Mouse (Mus musculus) left cerebral cortex, postnatal 4 days (tissue): ENCODE data around the gene Plekhg6. TPM values are rescaled to one million over a fixed set of nuclear protein-coding genes. Genes with fewer than 3 reads are reported as not detected.

Source experiments
- DNase-seq: peaks from one replicate; pipeline ENCODE4 v3.0.0-alpha.2; 2022
- intact Hi-C: fragments of 180-260 bp; cut with DNase I; formaldehyde crosslinking; loops from one replicate; pipeline ENCODE4 v1.15.1; 2025
- total RNA-seq, 2 experiments: library from RNA; stranded (reverse); gene quantifications; 2 replicates each; pipeline ENCODE4 v1.2.3; 2021

Plekhg6 gene
- total RNA-seq, 2 experiments from 2014 or later: not detected

DNA sequence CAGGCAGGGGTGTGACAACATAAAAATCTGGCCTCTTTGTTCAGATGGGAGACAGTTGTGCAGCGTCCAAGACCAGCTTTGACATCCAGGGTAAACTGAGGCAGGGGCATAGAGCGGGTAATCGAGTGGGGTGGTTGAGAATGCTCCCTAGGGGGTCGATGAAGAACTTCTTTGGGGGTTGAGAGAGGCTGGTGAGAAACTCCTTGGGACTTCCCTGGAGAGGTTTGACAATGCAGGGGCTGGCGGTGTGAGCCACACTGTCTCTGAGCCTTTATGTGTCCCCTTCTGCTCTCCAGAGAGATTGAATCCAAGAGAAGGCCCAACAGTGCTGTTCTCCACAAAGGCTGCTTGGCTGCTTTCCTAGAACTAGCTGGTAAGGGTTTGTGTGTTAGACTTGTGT, 9.3 kb upstream of the Plekhg6 start:
- intact Hi-C loops: no loop called here
- DNase-seq: no peak

DNA sequence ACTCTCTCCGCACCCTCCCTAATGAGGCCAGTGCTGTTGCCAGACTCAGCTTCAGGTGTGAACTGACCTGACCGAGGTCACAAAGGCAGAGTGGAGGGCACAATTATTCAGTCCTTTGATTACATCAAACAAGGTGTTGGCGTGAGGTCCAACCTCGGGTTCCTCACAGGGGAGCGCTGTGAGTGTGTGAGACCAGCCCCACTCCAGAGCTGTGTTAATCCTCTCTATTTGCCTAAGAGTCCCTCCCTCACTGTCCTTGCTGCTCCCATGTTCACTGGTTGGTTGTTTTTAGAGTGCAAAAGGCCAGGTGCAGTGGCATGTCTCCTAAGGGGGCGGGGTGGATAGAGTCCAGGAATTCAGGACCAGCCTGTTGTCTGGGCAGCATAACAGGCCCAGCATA, 5.5 kb upstream of the Plekhg6 start:
- no peak for DNase-seq
- intact Hi-C loops: no loop called here

DNA sequence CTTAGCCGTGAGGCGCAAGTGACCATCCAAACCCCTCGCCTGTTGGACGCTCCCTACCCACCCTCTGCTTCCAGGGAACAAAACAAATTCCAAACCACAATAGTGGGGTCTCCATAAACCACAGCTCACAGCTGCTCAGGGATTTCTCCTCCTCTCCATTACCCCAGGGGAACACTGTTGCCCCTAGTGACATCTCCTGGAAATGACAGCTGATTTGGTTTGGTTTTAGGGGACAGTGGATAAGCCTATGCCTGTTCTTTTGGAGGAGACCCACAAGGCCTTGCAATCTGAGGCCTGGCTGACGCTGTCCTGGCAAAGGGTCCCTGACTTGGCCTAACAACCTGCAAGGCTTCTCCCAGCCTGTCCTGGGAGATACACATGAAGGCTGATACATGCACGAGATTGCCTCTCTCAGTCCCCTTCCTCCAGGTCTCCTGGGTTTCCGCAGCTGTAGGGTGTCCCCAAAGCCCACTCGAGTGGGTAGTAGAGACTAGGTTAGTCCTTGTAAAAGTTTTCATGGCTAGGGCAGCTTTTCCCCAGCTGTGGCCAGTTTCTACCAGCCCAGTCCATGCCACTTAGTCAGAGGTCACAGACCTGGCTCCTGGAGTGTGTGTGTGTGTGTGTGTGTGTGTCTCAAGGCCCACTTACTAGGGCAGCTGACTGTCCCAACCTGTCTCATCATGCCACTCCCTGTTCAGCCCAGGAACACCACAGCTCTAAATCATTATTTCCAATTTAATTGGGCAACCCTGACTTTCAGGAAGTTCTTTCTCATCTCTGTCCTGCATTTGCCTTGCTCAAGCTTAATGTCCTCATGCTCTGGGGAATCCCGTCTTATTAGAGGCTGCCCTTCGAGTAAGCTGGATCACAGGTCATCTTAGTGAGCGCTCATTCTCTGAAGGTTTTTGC, 4.7 kb upstream of the Plekhg6 start:
- intact Hi-C loops: no loop called here
- no peak for DNase-seq

DNA sequence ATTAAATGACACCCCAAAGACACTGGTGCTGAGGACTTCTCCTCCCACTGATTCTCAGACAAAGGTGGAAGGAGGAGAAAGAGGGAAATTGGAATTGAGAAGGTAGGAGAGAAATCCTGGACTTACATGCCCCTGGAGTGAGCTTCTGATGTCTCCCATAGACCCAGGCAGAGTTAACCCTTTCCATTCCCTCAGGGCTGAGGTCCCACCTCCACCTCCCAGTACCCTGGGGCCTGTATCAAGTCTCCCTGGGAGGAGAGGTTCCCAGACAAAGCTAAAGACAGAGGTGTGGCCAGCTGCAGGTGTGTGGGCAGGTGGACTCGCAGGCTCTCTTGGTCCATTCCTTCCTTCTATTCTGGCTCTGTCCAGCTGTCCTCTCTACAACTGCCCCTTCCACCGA, 1.4 kb upstream of the Plekhg6 start:
- intact Hi-C loops: no loop called here
- no peak for DNase-seq

DNA sequence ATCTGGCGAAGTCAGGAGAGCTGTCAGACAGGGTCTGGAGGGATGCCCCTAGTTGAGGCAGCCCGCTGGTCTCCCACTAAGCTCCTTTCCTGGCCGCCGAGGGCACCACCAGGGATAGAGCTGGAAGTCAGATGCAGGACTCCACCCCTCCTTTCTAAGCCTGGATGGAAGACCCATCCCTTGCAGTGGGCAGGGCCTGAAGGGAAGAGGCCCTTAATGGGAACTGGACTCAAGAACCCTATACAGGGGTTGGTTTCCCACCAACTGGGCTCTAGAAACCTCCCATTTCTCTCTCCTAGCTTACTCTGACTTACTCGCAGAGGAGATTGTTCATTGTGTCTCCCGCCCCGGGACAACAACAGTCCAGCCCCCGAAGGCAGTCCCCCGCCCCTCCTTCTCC, 812 bp downstream of the Plekhg6 start:
- no peak for DNase-seq
- intact Hi-C loops: no loop called here

DNA sequence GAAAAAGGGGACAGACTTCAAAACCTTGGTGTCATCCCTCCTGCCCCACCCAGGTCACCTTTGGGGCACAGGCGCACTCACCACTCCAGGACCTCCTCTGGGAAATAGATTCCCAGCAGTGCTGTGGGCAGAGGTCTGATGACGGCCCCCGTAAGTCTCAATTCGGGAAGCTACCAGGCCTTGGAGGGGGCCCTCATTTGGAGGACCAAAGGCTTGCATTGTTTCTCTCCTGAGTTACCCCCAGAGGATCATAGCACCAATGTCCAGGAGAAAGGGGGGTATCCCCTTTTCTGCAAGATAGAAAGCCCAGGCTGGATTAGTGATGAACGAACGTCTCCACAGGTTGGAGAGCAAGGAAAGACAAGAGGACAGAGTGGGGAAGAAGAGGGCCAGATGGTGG, 2.0 kb downstream of the Plekhg6 start:
- no peak for DNase-seq
- intact Hi-C loops: no loop called here

DNA sequence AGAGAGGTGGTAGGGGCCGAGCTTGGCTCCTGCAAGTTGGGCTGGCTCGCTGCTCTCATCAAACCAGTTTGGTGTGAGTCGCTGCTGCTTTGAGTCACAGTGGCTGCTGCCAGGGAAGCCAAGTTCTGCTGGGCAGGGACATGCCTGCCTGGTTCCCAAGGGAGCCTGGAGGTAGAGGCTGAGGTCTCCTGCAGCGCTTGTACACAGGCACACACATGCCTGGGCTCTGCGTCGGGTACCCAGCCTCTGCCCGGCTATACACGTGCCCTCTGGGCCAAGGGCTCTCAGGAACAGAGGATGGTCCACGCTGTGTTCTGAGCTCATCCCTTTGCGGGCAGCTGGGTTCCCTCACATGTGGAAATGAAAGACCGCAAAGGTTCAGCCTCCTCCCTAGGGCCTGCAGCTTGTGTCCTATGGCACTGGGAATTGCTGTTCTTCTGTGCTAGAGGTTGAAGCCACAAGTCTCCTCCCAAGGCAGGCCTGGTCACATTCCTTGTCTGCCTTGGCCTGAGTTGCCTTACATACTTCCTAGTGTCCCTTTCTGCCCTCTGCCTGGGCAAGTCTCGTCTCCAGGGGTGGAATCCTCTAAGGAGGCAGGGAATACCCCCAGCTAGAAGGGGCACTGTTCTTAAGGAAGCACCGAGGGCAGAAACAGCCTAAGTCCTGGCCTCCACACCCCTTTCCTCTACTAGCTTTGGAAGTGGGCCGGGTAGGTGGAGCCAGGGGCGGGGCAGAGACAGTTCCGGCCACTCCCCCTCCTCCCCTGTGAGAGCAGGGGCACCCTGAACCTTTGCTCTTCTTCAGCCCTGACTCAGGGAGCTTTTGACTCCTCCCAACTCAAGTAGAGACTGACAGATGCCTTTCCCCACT, 2.8 kb downstream of the Plekhg6 start:
- no peak for DNase-seq
- intact Hi-C loops: no loop called here

DNA sequence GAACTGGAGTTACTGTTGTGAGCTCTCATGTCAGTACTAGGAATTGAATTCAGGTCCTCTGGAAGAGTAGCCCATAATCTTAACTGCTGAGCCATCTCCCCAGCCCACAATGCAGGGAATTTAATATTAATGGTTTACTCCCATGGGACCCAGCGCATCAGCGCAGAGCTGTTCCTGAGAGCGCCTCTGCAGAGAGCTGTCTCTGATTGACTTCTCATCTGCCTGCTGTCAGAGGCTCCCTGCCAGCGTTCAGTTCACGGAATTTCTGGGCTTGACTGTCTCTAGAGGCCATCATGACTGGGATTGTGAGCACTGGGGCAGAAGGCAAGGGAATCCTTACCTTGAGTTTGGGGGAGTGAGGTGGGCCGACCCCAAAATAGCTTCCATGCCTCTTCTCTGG, 3.6 kb downstream of the Plekhg6 start:
- no peak for DNase-seq
- intact Hi-C loops: no loop called here

DNA sequence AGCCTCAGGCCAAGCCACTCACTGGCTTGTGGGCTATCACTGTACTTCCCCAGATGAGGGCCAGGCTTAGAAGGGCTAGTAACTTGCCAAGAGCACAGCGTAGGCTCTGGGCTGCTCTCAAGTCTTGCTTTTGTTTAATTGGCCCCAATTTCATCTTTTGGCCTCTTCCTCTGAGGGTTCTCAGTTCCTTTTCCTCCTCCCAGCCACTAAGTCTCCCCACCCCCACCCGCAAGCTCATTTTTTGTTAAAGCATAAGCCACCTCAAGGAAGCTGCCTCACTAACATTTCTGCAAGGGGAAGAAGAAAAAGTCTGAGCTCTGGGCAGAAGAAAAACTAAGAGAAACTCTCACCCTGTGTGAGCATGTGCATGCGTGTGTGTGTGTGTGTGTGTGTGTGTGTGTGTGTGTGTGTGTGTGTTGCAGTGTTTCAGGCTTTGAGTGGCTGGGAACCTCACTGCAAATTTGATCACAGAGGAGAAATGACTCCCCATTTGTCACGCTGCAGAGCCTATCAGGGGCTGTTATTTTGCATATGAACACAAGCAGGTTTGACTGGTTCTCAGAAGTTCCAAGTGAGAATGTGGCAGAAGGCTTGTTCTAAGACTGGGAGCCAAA, 12.7 kb downstream of the Plekhg6 start:
- no peak for DNase-seq
- intact Hi-C loops: no loop called here

DNA sequence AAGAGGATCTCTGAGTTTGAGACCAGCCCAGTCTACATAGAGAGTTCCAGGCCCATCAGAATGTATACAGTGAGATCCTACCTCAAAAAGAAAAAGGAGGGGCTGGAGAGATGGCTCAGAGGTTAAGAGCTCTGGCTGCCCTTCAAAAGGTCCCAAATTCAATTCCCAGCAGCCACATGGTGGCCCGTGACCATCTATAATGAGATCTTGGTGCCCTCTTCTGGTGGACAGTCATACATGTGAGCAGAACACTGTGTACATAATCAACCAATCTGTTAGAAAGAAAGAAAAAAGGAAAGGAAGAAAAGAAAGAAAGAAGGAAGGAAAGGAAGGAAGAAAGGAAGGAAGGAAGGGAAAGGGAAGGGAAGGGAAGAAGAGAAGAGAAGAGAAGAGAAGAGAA, 14.5 kb downstream of the Plekhg6 start:
- intact Hi-C loops: no loop called here
- no peak for DNase-seq

DNA sequence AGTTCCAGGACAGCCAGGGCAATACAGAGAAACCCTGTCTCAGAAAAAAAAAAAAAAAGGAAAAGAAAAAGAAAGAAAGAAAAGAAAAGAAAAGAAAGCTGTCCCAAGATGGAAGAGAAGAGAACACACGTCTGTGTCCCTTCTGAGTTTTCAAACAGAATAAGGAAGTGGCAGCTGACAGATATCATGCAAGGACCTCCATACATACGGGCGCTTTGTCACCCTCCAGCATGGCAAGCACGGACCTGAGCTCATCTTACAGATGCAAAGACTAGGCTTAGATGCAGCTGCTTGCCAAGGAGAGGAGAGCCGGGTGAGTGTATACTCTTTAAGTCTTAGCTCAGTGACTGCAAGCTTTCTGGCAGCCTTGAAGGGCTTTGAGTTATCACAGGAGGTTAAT, 15.1 kb downstream of the Plekhg6 start:
- no peak for DNase-seq
- intact Hi-C loops: no loop called here

DNA sequence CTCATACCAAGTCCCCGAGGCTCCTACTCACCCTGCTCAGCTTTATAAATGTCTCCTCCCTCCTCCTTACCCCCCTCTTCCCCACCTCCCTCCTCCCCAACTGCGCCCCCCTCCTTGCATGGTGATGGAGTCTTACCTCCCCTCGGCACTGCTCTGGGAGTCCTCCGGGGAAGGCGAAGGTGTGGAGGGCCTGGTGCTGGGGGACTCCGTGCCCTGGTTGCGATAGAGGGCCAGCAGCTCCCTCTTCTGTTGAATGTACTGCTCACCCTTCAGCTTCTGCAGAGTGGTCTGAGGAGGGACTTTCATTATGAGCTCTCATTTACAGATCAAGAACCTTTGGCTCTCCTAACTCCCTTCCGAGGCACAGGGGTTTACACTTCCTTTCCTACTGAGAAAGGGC, 16.1 kb downstream of the Plekhg6 start:
- intact Hi-C loops: no loop called here
- DNase-seq: no peak

DNA sequence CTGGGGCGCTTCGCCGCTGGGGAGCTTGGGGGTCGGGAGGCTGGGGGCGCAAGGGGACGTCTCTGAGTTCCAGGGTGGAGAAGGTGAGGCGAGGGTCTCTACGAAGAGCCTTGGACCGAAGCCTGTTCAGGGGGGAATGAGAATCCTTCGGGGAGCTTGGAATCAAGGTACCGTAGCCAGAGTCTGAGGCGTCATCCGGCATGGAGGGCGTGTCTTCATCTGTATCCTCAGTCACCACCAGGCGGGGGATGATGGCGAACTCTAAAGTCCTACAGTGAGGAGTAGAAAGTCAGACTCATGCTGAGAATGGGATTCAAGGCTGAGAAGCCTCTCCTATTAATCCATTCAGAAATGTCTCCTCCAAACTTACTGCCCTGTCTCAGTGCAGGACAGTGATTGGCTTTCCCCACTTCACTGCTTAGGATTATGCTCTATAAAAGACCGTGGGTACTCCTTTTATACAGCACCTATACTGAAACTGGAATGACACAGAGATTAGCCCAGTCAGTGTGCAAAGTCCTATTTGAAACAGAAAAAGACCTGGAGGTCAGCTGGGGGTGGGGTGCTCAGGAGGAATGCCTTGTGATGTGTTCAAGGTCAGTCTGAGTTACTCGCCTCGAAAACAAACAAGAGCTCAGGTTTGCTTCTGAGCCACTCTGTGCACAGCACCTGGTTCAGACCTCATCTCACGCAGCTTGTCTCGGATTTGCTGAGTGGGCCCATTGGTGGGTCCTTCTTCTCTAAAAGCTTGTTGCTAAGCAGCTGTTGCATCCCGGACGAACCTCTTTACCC, 16.9 kb downstream of the Plekhg6 start:
- no peak for DNase-seq
- intact Hi-C loops: no loop called here

DNA sequence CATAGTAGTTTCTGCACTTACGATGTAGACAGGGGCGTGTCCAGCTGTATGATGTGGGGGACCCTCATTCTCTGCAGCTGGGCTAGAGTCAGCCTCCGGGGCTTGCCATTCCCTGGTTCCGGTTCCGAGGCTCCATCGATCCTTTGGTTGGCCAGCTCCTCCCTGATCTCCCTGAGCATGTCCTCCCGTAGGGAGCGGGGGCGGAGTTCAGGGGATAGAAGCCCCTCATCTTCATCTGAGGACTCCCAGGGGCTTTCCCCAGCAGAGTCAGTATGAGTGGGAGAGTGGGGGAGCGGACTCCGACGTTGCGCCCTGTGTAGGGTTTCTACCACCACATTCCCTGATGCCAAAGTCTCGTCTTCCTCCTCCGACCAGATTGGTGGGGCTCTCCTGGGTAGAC, 17.6 kb downstream of the Plekhg6 start:
- no peak for DNase-seq
- intact Hi-C loops: no loop called here

DNA sequence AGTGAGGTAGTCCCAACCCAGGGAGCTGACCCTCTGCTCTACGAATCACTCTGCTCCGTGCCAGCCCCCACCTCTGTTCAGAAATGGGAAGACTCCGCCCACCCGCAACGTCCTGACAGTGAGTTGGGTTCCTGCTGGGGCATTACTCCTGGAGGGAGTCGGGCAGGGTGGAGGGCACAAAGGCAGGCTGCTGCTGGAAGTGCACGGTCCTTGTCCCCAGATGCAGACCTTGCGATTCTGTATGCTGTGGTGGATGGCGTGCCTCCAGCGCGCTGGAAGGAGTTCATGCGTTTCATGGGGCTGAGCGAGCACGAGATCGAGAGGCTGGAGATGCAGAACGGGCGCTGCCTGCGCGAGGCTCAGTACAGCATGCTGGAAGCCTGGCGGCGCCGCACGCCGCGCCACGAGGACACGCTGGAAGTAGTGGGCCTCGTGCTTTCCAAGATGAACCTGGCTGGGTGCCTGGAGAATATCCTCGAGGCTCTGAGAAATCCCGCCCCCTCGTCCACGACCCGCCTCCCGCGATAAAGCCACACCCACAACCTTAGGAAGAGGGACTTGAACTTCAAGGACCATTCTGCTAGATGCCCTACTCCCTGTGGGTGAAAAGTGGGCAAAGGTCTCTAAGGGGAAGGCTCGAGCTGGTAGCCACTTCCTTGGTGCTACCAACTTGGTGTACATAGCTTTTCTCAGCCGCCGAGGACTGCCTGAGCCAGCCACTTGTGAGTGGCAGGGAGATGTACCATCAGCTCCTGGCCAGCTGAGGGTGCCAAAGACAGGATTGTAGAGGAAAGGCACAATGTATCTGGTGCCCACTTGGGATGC, 18.9 kb downstream of the Plekhg6 start:
- intact Hi-C loops: no loop called here
- DNase-seq: peak; percentile 58

DNA sequence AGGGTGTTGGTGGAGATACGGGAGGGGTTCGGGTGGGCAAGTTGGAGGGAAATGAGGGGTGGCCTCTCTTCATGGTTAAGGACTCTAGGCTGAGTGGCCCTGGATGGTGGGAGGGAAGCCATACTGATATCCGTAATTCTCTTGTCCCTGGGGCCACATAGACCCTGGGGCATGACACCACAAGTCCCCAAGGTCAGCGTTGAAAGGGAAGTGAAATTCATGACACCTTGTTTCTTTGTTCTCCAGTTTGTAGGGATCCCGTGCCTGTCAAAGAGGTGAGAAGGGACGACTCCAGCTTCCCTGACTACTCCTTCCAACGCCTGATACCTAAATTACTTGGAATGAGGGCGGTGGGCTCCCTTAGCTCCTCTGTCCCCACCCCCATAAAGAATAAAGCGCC, 19.7 kb downstream of the Plekhg6 start:
- DNase-seq: no peak
- intact Hi-C loops: no loop called here

DNA sequence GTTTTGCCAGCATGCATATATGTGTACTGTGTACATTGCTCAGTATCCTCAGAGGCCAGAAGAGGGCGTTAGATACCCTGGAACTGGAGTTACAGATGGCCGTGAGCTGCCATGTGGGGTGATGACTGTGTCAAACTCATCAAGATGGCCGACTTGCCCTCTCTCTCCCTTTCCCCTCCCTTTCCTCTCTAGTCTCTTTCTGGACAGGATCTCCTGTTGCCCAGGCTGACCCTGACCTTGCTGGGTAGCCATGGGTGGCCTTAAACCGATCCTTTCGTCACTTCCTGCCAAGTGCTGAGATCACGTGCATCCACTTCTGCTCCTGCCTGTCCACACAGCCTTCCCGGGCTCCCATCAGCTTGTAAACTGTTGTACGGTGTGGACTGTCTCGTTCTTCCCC, 20.6 kb downstream of the Plekhg6 start:
- DNase-seq: no peak
- intact Hi-C loops: no loop called here

DNA sequence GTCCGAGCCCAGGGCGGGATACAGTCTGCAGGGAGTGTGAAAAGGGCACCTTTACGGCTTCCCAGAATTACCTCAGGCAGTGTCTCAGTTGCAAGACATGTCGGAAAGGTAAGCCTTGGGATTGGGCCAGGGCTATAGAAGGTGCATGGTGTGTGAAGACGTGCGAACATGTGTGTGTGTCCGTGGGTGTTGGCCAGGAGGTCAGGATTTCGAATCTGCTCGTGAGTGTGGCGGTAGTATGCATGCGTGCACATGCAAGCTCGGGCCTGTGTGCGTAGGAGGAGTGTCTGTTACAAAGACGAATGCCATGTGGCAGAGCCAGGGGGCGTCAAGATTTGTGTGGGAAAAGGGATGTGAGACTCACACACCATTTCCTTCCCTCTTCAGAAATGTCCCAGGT, 23.3 kb downstream of the Plekhg6 start:
- no peak for DNase-seq
- intact Hi-C loops: no loop called here

DNA sequence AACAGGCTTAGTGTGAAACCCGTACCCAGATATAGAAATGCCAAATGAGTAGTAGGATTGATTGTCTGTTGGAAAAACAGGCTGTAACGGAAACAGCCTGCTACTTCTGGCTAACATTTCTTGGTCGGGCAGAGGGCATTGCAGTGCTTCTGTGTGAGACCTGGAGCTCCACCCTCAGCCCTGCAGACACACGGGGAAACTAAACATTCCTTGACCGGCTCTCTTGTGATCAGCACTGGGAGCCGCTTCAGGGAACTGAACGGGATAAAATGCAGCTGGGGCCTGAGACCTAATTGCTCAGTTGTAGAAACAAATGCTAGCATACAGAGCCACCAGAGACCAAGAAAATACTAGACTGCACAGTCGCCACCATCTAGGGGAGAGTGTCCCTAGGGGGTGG, 24.3 kb downstream of the Plekhg6 start:
- intact Hi-C loops: no loop called here

DNA sequence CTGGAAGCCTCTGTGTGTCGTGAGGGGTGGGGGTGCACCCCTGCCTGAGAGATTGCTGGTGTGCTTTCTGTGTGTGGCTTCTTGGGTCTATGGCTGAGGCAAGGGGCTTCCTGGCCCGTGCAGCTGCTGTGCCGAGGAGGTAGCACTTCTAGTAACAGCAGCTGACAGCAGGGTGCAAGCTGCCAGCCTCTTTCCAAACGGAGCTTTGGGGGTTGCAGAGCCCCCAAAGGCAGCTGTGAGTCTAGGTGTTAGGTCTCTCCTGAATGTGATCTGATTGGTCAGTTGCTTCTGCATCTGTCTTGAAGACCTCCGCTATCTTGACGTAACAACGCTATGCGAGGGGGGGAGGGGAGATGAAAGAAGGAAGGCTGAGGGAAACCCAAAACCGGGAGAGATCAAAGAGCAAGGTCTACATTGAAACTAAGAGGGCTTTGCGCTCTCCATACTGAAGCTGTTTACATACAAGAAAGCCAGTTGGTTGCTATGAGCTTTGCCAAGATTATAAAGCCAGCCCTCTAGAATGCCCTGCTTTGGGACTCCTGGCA, 25.3 kb downstream of the Plekhg6 start:
- intact Hi-C loops: no loop called here
- DNase-seq: no peak

More for the DNA sequence above, 24.3 kb downstream of the Plekhg6 start:
- no peak for DNase-seq
